Mouse (Mus musculus): ENCODE measurements around the gene Actrt2.

DNA sequence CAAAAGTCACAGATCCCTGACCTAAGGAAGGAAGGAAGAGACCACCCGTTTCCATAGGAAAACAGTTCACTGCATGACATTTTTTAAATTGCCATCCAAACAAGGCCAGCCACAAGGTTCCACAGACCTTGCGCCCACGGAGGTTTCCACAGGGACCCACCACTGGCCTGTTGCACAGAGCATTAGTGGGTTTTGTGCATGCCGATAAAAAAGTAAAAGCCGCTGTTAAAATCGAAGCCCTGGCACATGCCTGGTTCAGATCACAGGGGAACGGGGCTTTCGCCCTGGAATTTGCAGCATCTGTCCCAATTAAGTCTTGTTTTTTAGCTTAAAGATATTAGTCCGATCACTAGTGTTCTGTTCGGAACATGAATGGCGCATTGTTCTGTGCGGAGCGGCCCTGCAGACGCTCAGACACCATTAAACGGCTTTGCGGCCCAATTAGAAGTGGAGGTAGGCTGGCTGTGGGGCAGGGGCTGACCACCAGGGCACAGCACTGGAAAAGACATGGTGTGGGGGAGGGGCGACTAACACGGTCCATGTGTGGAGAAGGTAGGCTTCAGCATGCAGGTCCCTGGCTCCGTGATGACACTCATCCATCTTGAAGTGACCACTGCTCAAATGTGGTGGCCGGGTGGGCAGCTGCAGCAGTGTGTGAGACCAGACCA, 25.8 kb upstream of the Actrt2 start:
- TF ChIP-seq POLR2A (IDR thresholded peaks at IDR 0.05; ENCODE audit: insufficient read depth, low read depth, low read length) (no peak), CTCF (IDR thresholded peaks at IDR 0.05; ENCODE audit: insufficient read depth, low read depth, low read length) (no peak)

All from olfactory bulb, adult 2 months (tissue).